Mouse (Mus musculus) G1E (cell line): ENCODE measurements around the gene Cd200r3. TPM values are rescaled to one million over a fixed set of nuclear protein-coding genes. Genes with fewer than 3 reads are reported as not detected.

ENCODE experiments used
- ATAC-seq: 2 replicates; pipeline ENCODE4 v1.8.0; 2016; ENCODE audit warnings: mild to moderate bottlenecking; ENCODE audit not compliant: insufficient number of reproducible peaks, poor library complexity, low FRiP score, severe bottlenecking; ENCODE audit errors: extremely low read depth
- DNase-seq: peaks from one replicate; pipeline ENCODE4 v3.0.0; 2012; ENCODE audit warnings: low spot score
- H3K27me3 ChIP-seq: 2 replicates; pipeline ENCODE4 v1.6.1; 2012; ENCODE audit warnings: mild to moderate bottlenecking, low read length, inconsistent platforms; ENCODE audit not compliant: insufficient read depth
- H3K36me3 ChIP-seq: replicated peaks from 2 replicates; pipeline ENCODE3; 2012; ENCODE audit warnings: mild to moderate bottlenecking, inconsistent platforms
- H3K4me1 ChIP-seq: 2 replicates; pipeline ENCODE4 v1.6.1; 2012; ENCODE audit warnings: low read depth, low read length, inconsistent platforms, mixed read lengths; ENCODE audit not compliant: insufficient read depth
- H3K4me3 ChIP-seq: 2 replicates; pipeline ENCODE4 v1.5.1; 2012; ENCODE audit warnings: low read depth, mild to moderate bottlenecking, inconsistent platforms, low read length, moderate library complexity, mixed read lengths
- H3K9me3 ChIP-seq: replicated peaks from 2 replicates; pipeline ENCODE4 v1.6.1; 2012; ENCODE audit warnings: inconsistent platforms
- CTCF ChIP-seq: IDR thresholded peaks from 2 replicates; pipeline ENCODE4 v1.5.1; 2012; ENCODE audit warnings: low read depth, low read length, inconsistent platforms, mixed read lengths
- GATA1 ChIP-seq: IDR thresholded peaks from 2 replicates; pipeline ENCODE4 v1.6.1; 2012; ENCODE audit warnings: borderline replicate concordance, low read length, inconsistent platforms, mixed read lengths
- GATA2 ChIP-seq: IDR thresholded peaks from 2 replicates; pipeline ENCODE4 v1.6.1; 2012; ENCODE audit warnings: low read depth, low read length, inconsistent platforms, borderline replicate concordance
- POLR2AphosphoS5 ChIP-seq: IDR thresholded peaks from 2 replicates; pipeline ENCODE4 v1.6.1; 2012; ENCODE audit warnings: low read depth, low read length, inconsistent platforms; ENCODE audit not compliant: insufficient replicate concordance
- TAL1 ChIP-seq: conservative IDR thresholded peaks from 2 replicates; pipeline ENCODE4 v1.6.1; 2012; ENCODE audit warnings: low read depth, low read length, inconsistent platforms, mixed read lengths
- polyA plus RNA-seq: library from polyadenylated mRNA; stranded (reverse); fragments of >175 nt; gene quantifications from 2 replicates; pipeline ENCODE4 v1.2.3, GENCODE M21; 2012
- total RNA-seq, 2 experiments: library from RNA; stranded (forward) in 1 of 2; stranded (reverse) in 1 of 2; fragments of 200-1000 nt in 1 of 2; fragments of >200 nt in 1 of 2; fragmentation: Nextera tagmentation in 1 of 2; gene quantifications; 2 replicates each; pipeline ENCODE4 v1.2.3; 2014 to 2017

The Cd200r3 gene
- total and polyA plus RNA-seq, 3 experiments = 0.11 to 147 (median 10.5) TPM

GRCm38 (mm10) chr16:45023904-45024303 lies 80.4 kb downstream of the Cd200r3 start:
- TF ChIP-seq TAL1 = no peak
- no peak for TF ChIP-seq GATA2
- 0 out of 2 replicates have a peak, but pooled peaks have one; percentile 26 for TF ChIP-seq CTCF
- DNase-seq (peak; percentile 14), ATAC-seq (peak; percentile 35; the same call in 1 of the 2 replicates)
- Histone ChIP-seq H3K27me3 (no peaks in the 10 kb centered on the region), H3K36me3 (no peaks in the 10 kb centered on the region), H3K9me3 (no peaks in the 10 kb centered on the region), H3K4me1 (peaks cover 60% of the 10 kb centered on the region), H3K4me3 (no peak overlapping the region)

GRCm38 (mm10) chr16:45025321-45025720 lies 81.8 kb downstream of the Cd200r3 start:
- TF ChIP-seq CTCF = no peak
- peak; percentile 88 for TF ChIP-seq GATA2
- no peak for TF ChIP-seq GATA1
- TF ChIP-seq POLR2AphosphoS5 = no peak
- TF ChIP-seq TAL1 = peak; percentile 65
- DNase-seq (peak; percentile 50), ATAC-seq (peak; percentile 92)
- Histone ChIP-seq H3K4me3 (no peak overlapping the region), H3K4me1 (peaks cover 49% of the 10 kb centered on the region), H3K36me3 (no peaks in the 10 kb centered on the region), H3K27me3 (no peaks in the 10 kb centered on the region), H3K9me3 (no peaks in the 10 kb centered on the region)

GRCm38 (mm10) chr16:45029080-45029479 lies 85.6 kb downstream of the Cd200r3 start:
- TF ChIP-seq GATA2 (no peak), CTCF (no peak), TAL1 (no peak), GATA1 (no peak), POLR2AphosphoS5 (no peak)
- Histone ChIP-seq H3K4me1 (peaks cover 22% of the 10 kb centered on the region), H3K9me3 (no peaks in the 10 kb centered on the region), H3K36me3 (no peaks in the 10 kb centered on the region), H3K4me3 (no peak overlapping the region), H3K27me3 (no peaks in the 10 kb centered on the region)
- no peak for ATAC-seq
- no peak for DNase-seq

GRCm38 (mm10) chr16:45029493-45029892 lies 86.0 kb downstream of the Cd200r3 start:
- H3K27me3 ChIP-seq = no peaks in the 10 kb centered on the region
- no peaks in the 10 kb centered on the region for H3K36me3 ChIP-seq
- no peak for DNase-seq
- H3K4me1 ChIP-seq = peaks cover 25% of the 10 kb centered on the region
- ATAC-seq = no peak
- H3K9me3 ChIP-seq = no peaks in the 10 kb centered on the region
- TF ChIP-seq GATA1 (no peak), GATA2 (no peak), TAL1 (no peak), CTCF (no peak), POLR2AphosphoS5 (no peak)
- no peak overlapping the region for H3K4me3 ChIP-seq

- ATAC-seq (no peak), DNase-seq (no peak)
- no peaks in the 10 kb centered on the region for H3K27me3 ChIP-seq
- no peak for TF ChIP-seq TAL1
- no peak for TF ChIP-seq GATA1
- H3K9me3 ChIP-seq = no peaks in the 10 kb centered on the region
- H3K4me3 ChIP-seq = no peak overlapping the region
- H3K36me3 ChIP-seq = no peaks in the 10 kb centered on the region
- peaks cover 21% of the 10 kb centered on the region for H3K4me1 ChIP-seq
These were observed 86.6 kb downstream of the Cd200r3 start for GRCm38 (mm10) chr16:45030127-45030526.

GRCm38 (mm10) chr16:45030796-45031195 lies 87.3 kb downstream of the Cd200r3 start:
- no peaks in the 10 kb centered on the region for H3K27me3 ChIP-seq
- no peak for TF ChIP-seq POLR2AphosphoS5
- no peak for TF ChIP-seq CTCF
- no peak for TF ChIP-seq TAL1
- TF ChIP-seq GATA2 = no peak
- TF ChIP-seq GATA1 = no peak
- DNase-seq = no peak
- ATAC-seq = no peak
- no peak overlapping the region for H3K4me3 ChIP-seq
- peaks cover 16% of the 10 kb centered on the region; the same call in 1 of the 2 replicates for H3K4me1 ChIP-seq
- H3K36me3 ChIP-seq = no peaks in the 10 kb centered on the region
- no peaks in the 10 kb centered on the region for H3K9me3 ChIP-seq

Other genes with a start within 250 kb of the Cd200r3 start
- 17.3 and 19.8 TPM in 2 replicates for gene Nepro, start 219.4 kb upstream of the Cd200r3 start, total RNA-seq (2014; fragmentation: Nextera tagmentation)
- gene Nepro, start 219.4 kb upstream of the Cd200r3 start, total RNA-seq (2017) = 22.5 and 27.7 TPM in 2 replicates
- 4.8 and 5.4 TPM in 2 replicates for gene Nepro, start 219.4 kb upstream of the Cd200r3 start, polyA plus RNA-seq
- 34.3 and 41.9 TPM in 2 replicates for gene Gtpbp8, start 197.3 kb upstream of the Cd200r3 start, total RNA-seq (2014; fragmentation: Nextera tagmentation)
- 26.6 and 32.2 TPM in 2 replicates for gene Gtpbp8, start 197.3 kb upstream of the Cd200r3 start, total RNA-seq (2017)
- gene Gtpbp8, start 197.3 kb upstream of the Cd200r3 start, polyA plus RNA-seq = 26.4 and 36.5 TPM in 2 replicates
- gene Cd200r1, start 177.9 kb upstream of the Cd200r3 start, total RNA-seq (2014; fragmentation: Nextera tagmentation) = 2.8 TPM in 2 replicates
- gene Cd200r1, start 177.9 kb upstream of the Cd200r3 start, total RNA-seq (2017) = 6.4 TPM in 2 replicates
- gene Cd200r1, start 177.9 kb upstream of the Cd200r3 start, polyA plus RNA-seq = 0.06 and 0.12 TPM in 2 replicates
- 3.7 and 5.1 TPM in 2 replicates for gene Cd200r4, start 131.9 kb upstream of the Cd200r3 start, total RNA-seq (2014; fragmentation: Nextera tagmentation)
- 28.4 and 33.7 TPM in 2 replicates for gene Cd200r4, start 131.9 kb upstream of the Cd200r3 start, total RNA-seq (2017)
- 0.03 TPM in 2 replicates for gene Cd200r4, start 131.9 kb upstream of the Cd200r3 start, polyA plus RNA-seq
- 0.68 and 1.3 TPM in 2 replicates for gene Cd200r2, start 76.6 kb upstream of the Cd200r3 start, total RNA-seq (2014; fragmentation: Nextera tagmentation)
- gene Cd200r2, start 76.6 kb upstream of the Cd200r3 start, total RNA-seq (2017) = 3.4 and 3.9 TPM in 2 replicates
- not detected in 2 replicates for gene Cd200r2, start 76.6 kb upstream of the Cd200r3 start, polyA plus RNA-seq
- not detected in 2 replicates for gene Ccdc80, start 149.7 kb downstream of the Cd200r3 start, total RNA-seq (2014; fragmentation: Nextera tagmentation)
- gene Ccdc80, start 149.7 kb downstream of the Cd200r3 start, total RNA-seq (2017) = 0.11 and 0.12 TPM in 2 replicates
- gene Ccdc80, start 149.7 kb downstream of the Cd200r3 start, polyA plus RNA-seq = not detected in 2 replicates
- gene Slc35a5, start 215.0 kb downstream of the Cd200r3 start, total RNA-seq (2014; fragmentation: Nextera tagmentation) = 10.6 and 11.5 TPM in 2 replicates
- 14.1 and 21.9 TPM in 2 replicates for gene Slc35a5, start 215.0 kb downstream of the Cd200r3 start, total RNA-seq (2017)
- gene Slc35a5, start 215.0 kb downstream of the Cd200r3 start, polyA plus RNA-seq = 0.04 and 0.22 TPM in 2 replicates
- gene Atg3, start 215.1 kb downstream of the Cd200r3 start, total RNA-seq (2014; fragmentation: Nextera tagmentation) = 55.5 and 61.7 TPM in 2 replicates
- gene Atg3, start 215.1 kb downstream of the Cd200r3 start, total RNA-seq (2017) = 43.3 and 49.7 TPM in 2 replicates
- gene Atg3, start 215.1 kb downstream of the Cd200r3 start, polyA plus RNA-seq = 12.3 and 12.6 TPM in 2 replicates